Mouse (Mus musculus): ENCODE results near the gene Eva1a. TPM values are rescaled to one million over a fixed set of nuclear protein-coding genes. Genes with fewer than 3 reads are reported as not detected.

The Eva1a gene
- polyA plus RNA-seq, 1 experiment: 3.9 TPM

GRCm38 (mm10) chr6:82039193-82039592, 1.6 kb upstream of the Eva1a start:
- Histone ChIP-seq H3K27me3 (ENCODE audit: control insufficient read depth, insufficient read depth, low read length) (no peaks in the 10 kb centered on the region), H3K36me3 (ENCODE audit: control insufficient read depth, insufficient read depth, low read length) (no peaks in the 10 kb centered on the region), H3K4me3 (ENCODE audit: low read depth, low read length) (no peak overlapping the region), H3K27ac (ENCODE audit: insufficient read depth, low read depth, low read length) (no peak overlapping the region), H3K4me1 (ENCODE audit: control insufficient read depth, insufficient read depth, insufficient read length, low read length) (no peaks in the 10 kb centered on the region)
- TF ChIP-seq POLR2A (IDR thresholded peaks at IDR 0.05; ENCODE audit: low read depth, low read length) (no peak), CTCF (IDR thresholded peaks at IDR 0.05; ENCODE audit: extremely low read depth, insufficient read length, insufficient replicate concordance, low read depth, low read length) (no peak)
- 70% methylated on average over 6 of the region's 6 CpGs for WGBS

DNA sequence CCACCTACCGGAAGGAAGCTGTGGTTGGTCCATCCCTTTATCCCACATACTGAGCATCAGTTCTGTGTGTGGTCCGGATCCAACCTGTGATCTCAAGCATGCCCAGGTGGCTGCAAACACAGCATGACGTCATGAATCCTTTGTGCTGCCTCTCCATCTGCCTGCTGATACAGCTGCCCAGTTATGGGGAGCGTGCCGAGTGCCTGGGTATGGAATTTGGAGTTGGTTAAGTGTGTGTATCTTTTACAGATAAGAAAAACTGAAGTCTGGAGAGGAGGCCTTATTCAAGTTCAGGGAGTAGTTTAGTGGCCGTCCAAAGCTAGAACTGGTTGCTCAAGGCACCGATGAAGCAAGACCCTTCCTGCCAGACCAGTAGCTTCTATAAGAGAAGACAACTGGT, 875 bp upstream of the Eva1a start:
- H3K36me3 ChIP-seq (ENCODE audit: control insufficient read depth, insufficient read depth, low read length): no peaks in the 10 kb centered on the region
- no peak overlapping the region for H3K27ac ChIP-seq (ENCODE audit: insufficient read depth, low read depth, low read length)
- WGBS: 42% methylated on average over 7 of the region's 7 CpGs
- no peaks in the 10 kb centered on the region for H3K4me1 ChIP-seq (ENCODE audit: control insufficient read depth, insufficient read depth, insufficient read length, low read length)
- H3K4me3 ChIP-seq (ENCODE audit: low read depth, low read length): no peak overlapping the region
- no peaks in the 10 kb centered on the region for H3K27me3 ChIP-seq (ENCODE audit: control insufficient read depth, insufficient read depth, low read length)
- TF ChIP-seq CTCF (IDR thresholded peaks at IDR 0.05; ENCODE audit: extremely low read depth, insufficient read length, insufficient replicate concordance, low read depth, low read length): no peak
- no peak for TF ChIP-seq POLR2A (IDR thresholded peaks at IDR 0.05; ENCODE audit: low read depth, low read length)

DNA sequence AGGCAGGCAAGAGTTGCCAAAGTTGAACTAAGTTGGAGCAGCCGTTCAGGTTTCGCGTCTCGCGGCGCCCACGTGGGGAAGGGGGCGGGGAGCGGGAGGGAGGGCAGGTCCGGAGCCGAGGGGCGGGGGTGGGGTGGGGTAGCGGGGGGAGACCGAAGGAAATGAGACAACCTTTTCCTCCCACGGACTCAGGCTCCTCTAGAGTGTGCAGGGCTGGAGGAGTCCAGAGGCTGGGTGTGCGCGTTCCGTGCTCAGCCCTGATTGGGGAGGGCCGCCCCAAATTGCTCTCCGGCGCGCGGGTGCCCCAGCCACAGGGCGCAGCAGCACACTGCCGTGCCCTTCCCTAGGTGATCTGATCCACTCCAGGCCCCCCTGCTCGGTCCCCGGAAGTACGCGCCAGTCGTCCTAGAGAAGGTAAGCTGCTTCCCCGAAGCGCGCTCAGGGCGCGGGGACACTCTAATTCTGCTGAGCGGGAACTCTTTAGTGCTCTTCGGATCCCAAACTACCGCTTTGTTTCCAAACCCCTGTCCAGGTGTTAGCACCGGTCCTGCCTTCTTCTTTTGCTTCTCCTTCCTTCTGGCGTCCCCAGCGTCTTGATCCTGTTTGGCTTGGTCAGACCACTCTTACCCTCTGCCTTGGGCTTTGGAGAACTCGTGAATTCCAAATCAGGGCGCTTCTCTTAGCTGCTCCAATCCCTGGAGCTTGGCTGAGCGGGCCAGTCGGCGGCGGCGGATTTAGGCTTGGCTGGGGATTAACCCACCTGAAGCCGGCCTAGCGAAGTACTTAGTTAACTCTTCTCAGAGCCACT, 849 bp downstream of the Eva1a start:
- no peak for TF ChIP-seq POLR2A (IDR thresholded peaks at IDR 0.05; ENCODE audit: low read depth, low read length)
- no peak for TF ChIP-seq CTCF (IDR thresholded peaks at IDR 0.05; ENCODE audit: extremely low read depth, insufficient read length, insufficient replicate concordance, low read depth, low read length)
- no peaks in the 10 kb centered on the region for H3K4me1 ChIP-seq (ENCODE audit: control insufficient read depth, insufficient read depth, insufficient read length, low read length)
- under 1% methylated on average over 50 of the region's 50 CpGs for WGBS
- no peaks in the 10 kb centered on the region for H3K27me3 ChIP-seq (ENCODE audit: control insufficient read depth, insufficient read depth, low read length)
- H3K36me3 ChIP-seq (ENCODE audit: control insufficient read depth, insufficient read depth, low read length): no peaks in the 10 kb centered on the region
- peak overlapping the region; percentile 52 for H3K27ac ChIP-seq (ENCODE audit: insufficient read depth, low read depth, low read length)
- peak overlapping the region; percentile 68 for H3K4me3 ChIP-seq (ENCODE audit: low read depth, low read length)

DNA sequence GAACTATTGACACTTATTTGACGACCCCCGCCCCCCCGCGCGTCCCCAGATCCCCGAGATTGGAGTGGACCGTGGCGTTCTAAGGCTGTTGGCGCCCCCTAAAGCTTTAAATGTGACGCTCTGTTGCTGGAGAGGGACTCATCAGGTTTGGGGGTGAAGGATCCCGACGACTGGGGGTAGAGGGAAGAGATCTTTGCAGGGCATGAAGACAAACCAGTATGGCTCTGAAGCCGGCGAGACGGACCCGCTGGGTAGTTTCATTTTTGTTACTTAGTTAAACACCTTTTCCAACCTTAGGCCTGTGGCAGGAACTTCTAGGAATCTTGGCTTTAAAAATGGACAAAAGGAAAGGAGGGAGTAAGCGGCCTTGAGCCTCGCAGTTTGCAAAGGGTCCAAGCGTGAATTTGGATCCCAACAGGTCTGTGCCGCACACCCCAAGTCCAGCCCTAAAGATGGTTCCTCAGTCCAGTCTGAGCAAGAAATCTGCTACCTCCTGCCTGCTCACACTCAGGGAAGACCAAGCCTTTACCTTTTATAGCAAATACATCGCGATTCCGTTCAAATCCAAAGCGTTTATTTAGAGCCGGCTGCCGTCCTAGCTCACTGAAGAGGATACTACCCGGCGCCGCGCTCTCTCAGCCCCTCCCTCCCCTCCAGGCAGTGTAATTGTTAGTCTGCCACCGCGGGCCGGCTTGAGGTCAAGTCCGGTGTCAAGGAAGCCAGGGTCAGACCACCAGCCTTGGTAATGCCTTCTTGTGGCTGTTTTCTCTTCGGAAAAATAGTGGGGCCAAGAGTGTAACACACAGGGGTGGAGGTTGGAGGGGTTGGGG, 1.7 kb downstream of the Eva1a start:
- peak overlapping the region; percentile 4 for H3K27ac ChIP-seq (ENCODE audit: insufficient read depth, low read depth, low read length)
- TF ChIP-seq POLR2A (IDR thresholded peaks at IDR 0.05; ENCODE audit: low read depth, low read length) (no peak), CTCF (IDR thresholded peaks at IDR 0.05; ENCODE audit: extremely low read depth, insufficient read length, insufficient replicate concordance, low read depth, low read length) (peak; percentile 3; the same call in 1 of the 2 replicates)
- no peaks in the 10 kb centered on the region for H3K36me3 ChIP-seq (ENCODE audit: control insufficient read depth, insufficient read depth, low read length)
- H3K4me1 ChIP-seq (ENCODE audit: control insufficient read depth, insufficient read depth, insufficient read length, low read length): no peaks in the 10 kb centered on the region
- H3K4me3 ChIP-seq (ENCODE audit: low read depth, low read length): peak overlapping the region; percentile 68
- H3K27me3 ChIP-seq (ENCODE audit: control insufficient read depth, insufficient read depth, low read length): no peaks in the 10 kb centered on the region
- under 1% methylated on average over 35 of the region's 35 CpGs for WGBS

DNA sequence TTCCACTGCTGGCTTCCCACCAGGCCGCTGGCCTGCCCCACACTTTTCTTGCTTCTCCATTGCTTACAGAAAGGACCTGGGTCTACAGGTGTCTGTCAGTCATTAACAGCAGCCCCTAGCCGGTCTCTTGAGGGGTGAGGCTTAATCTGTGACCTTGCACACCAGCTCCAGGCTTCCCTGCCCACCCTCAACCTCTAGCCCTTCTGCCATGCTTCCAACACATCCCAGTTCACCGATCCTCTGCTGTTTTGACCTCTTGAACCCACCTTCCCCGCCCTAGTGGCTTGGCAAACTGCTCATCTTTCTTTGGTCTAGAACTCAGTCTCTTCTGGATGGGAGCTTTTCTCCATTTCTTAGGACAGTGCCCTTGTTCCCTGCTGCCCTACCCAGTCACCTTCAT, 2.8 kb downstream of the Eva1a start:
- Histone ChIP-seq H3K4me1 (ENCODE audit: control insufficient read depth, insufficient read depth, insufficient read length, low read length) (peaks cover 4% of the 10 kb centered on the region; the same call in 1 of the 2 replicates), H3K36me3 (ENCODE audit: control insufficient read depth, insufficient read depth, low read length) (no peaks in the 10 kb centered on the region), H3K27me3 (ENCODE audit: control insufficient read depth, insufficient read depth, low read length) (no peaks in the 10 kb centered on the region), H3K27ac (ENCODE audit: insufficient read depth, low read depth, low read length) (no peak overlapping the region), H3K4me3 (ENCODE audit: low read depth, low read length) (no peak overlapping the region; the same call in 1 of the 2 replicates)
- TF ChIP-seq POLR2A (IDR thresholded peaks at IDR 0.05; ENCODE audit: low read depth, low read length): no peak
- TF ChIP-seq CTCF (IDR thresholded peaks at IDR 0.05; ENCODE audit: extremely low read depth, insufficient read length, insufficient replicate concordance, low read depth, low read length): no peak
- WGBS: 48% methylated on average over 4 of the region's 4 CpGs

DNA sequence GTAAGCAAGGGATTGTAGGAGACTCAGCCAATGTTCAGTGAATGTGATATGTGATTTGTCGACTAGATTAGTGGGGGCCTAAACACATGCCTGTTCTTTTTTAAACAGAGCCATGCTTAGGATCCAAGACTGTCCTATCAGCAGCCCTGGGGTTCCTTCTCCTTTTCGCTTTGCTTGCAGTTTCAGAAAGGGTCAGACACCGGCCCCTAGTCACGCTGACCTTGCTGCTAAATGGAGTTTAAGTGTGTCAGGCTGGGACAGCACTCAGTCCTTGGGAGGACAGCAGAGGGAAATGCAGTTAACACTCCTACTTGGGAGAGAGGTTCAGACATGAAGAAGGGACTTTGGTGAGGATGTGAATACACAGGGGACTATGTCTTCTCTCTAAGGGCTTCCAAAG, 3.7 kb downstream of the Eva1a start:
- 70% methylated on average over 4 of the region's 4 CpGs for WGBS
- TF ChIP-seq CTCF (IDR thresholded peaks at IDR 0.05; ENCODE audit: extremely low read depth, insufficient read length, insufficient replicate concordance, low read depth, low read length) (no peak), POLR2A (IDR thresholded peaks at IDR 0.05; ENCODE audit: low read depth, low read length) (no peak)
- H3K36me3 ChIP-seq (ENCODE audit: control insufficient read depth, insufficient read depth, low read length): no peaks in the 10 kb centered on the region

GRCm38 (mm10) chr6:82047977-82048376, 7.1 kb downstream of the Eva1a start:
- Histone ChIP-seq H3K27ac (ENCODE audit: insufficient read depth, low read depth, low read length) (no peak overlapping the region), H3K4me3 (ENCODE audit: low read depth, low read length) (no peak overlapping the region)
- TF ChIP-seq CTCF (IDR thresholded peaks at IDR 0.05; ENCODE audit: extremely low read depth, insufficient read length, insufficient replicate concordance, low read depth, low read length) (no peak), POLR2A (IDR thresholded peaks at IDR 0.05; ENCODE audit: low read depth, low read length) (no peak)

More for the DNA sequence above, 3.7 kb downstream of the Eva1a start:
- Histone ChIP-seq H3K4me3 (ENCODE audit: low read depth, low read length) (no peak overlapping the region), H3K27me3 (ENCODE audit: control insufficient read depth, insufficient read depth, low read length) (no peaks in the 10 kb centered on the region), H3K27ac (ENCODE audit: insufficient read depth, low read depth, low read length) (no peak overlapping the region), H3K4me1 (ENCODE audit: control insufficient read depth, insufficient read depth, insufficient read length, low read length) (peaks cover 4% of the 10 kb centered on the region; the same call in 1 of the 2 replicates)

More at GRCm38 (mm10) chr6:82047977-82048376, 7.1 kb downstream of the Eva1a start:
- WGBS: 17% methylated on average over 6 of the region's 6 CpGs
- peaks cover 8% of the 10 kb centered on the region; the same call in 1 of the 2 replicates for H3K4me1 ChIP-seq (ENCODE audit: control insufficient read depth, insufficient read depth, insufficient read length, low read length)
- no peaks in the 10 kb centered on the region for H3K27me3 ChIP-seq (ENCODE audit: control insufficient read depth, insufficient read depth, low read length)
- no peaks in the 10 kb centered on the region for H3K36me3 ChIP-seq (ENCODE audit: control insufficient read depth, insufficient read depth, low read length)
